Mouse (Mus musculus) MEL (cell line): Measurements from ENCODE around the gene Fgfr2.

Experiments
- CTCF ChIP-seq, 3 experiments: IDR thresholded peaks in 2 of 3; conservative IDR thresholded peaks in 1 of 3; 2 replicates each; pipeline ENCODE4 v1.5.1; 2011 to 2012; ENCODE audit warnings: low read length in 3 of 3, low read depth in 2 of 3, mild to moderate bottlenecking in 2 of 3, improper control_type of control experiment in 1 of 3, inconsistent platforms in 1 of 3, mixed read lengths in 1 of 3, moderate library complexity in 1 of 3; ENCODE audit not compliant: control insufficient read depth in 1 of 3, insufficient read depth in 1 of 3, poor library complexity in 1 of 3, severe bottlenecking in 1 of 3
- EP300 ChIP-seq, 2 experiments: IDR thresholded peaks; 2 replicates each; pipeline ENCODE4 v1.6.1; 2011; ENCODE audit warnings: improper control_type of control experiment in 2 of 2, low read length in 2 of 2, low read depth in 1 of 2, mild to moderate bottlenecking in 1 of 2
- GATA1 ChIP-seq: IDR thresholded peaks from 2 replicates; pipeline ENCODE4 v1.6.1; 2011; ENCODE audit warnings: low read depth, low read length, improper control_type of control experiment
- MAX ChIP-seq: IDR thresholded peaks from 2 replicates; pipeline ENCODE4 v1.6.1; 2011; ENCODE audit warnings: low read length, improper control_type of control experiment
- MEF2A ChIP-seq: IDR thresholded peaks from 2 replicates; pipeline ENCODE4 v1.6.1; 2014; ENCODE audit warnings: low read depth, mild to moderate bottlenecking, inconsistent platforms, low read length, improper control_type of control experiment; ENCODE audit not compliant: poor library complexity, insufficient replicate concordance, severe bottlenecking; ENCODE audit errors: extremely low read depth
- NRF1 ChIP-seq: IDR thresholded peaks from 2 replicates; pipeline ENCODE4 v1.6.1; 2014; ENCODE audit warnings: low read depth, mild to moderate bottlenecking, inconsistent platforms, low read length, improper control_type of control experiment, moderate library complexity; ENCODE audit not compliant: poor library complexity, insufficient read depth, severe bottlenecking
- POLR2A ChIP-seq, 2 experiments: IDR thresholded peaks; 2 replicates each; pipeline ENCODE4 v1.6.1; 2011 to 2012; ENCODE audit warnings: low read length in 2 of 2, mild to moderate bottlenecking in 2 of 2, control low read depth in 1 of 2, improper control_type of control experiment in 1 of 2, low read depth in 1 of 2, moderate library complexity in 1 of 2; ENCODE audit not compliant: control insufficient read depth in 1 of 2, insufficient read depth in 1 of 2, poor library complexity in 1 of 2
- POLR2AphosphoS5 ChIP-seq: IDR thresholded peaks from 2 replicates; pipeline ENCODE4 v1.6.1; 2012; ENCODE audit warnings: low read depth, borderline replicate concordance, mild to moderate bottlenecking, inconsistent platforms, low read length, moderate library complexity, mixed read lengths
- SIN3A ChIP-seq: IDR thresholded peaks from 2 replicates; pipeline ENCODE4 v1.6.1; 2012; ENCODE audit warnings: low read length, improper control_type of control experiment, inconsistent platforms
- ZKSCAN1 ChIP-seq: IDR thresholded peaks from 2 replicates; pipeline ENCODE4 v1.6.1; 2012; ENCODE audit warnings: low read depth, mild to moderate bottlenecking, inconsistent platforms, low read length, improper control_type of control experiment, moderate library complexity
- ZNF384 ChIP-seq: IDR thresholded peaks from 2 replicates; pipeline ENCODE4 v1.6.1; 2012; ENCODE audit warnings: low read depth, mild to moderate bottlenecking, inconsistent platforms, low read length, improper control_type of control experiment

- TF ChIP-seq MEF2A, result no peak
- no peak for TF ChIP-seq EP300 (IDR thresholded peaks at IDR 0.05; ENCODE audit: low read depth in 1 of 2, low read length in 2 of 2)
- no peak for TF ChIP-seq POLR2A (IDR thresholded peaks at IDR 0.05; ENCODE audit: control insufficient read depth in 1 of 2, insufficient read depth in 1 of 2, low read depth in 1 of 2, low read length in 2 of 2, poor library complexity in 1 of 2)
- no peak for TF ChIP-seq ZNF384
- no peak for TF ChIP-seq GATA1
- no peak for TF ChIP-seq CTCF (IDR thresholded peaks at IDR 0.05 in 2 of 3, conservative IDR thresholded peaks at IDR 0.05 in 1 of 3; ENCODE audit: control insufficient read depth in 1 of 3, insufficient read depth in 1 of 3, low read depth in 2 of 3, low read length in 3 of 3, poor library complexity in 1 of 3, severe bottlenecking in 1 of 3)
- TF ChIP-seq NRF1, result no peak
- no peak for TF ChIP-seq MAX
- TF ChIP-seq SIN3A, result no peak
- TF ChIP-seq POLR2AphosphoS5, result no peak
- no peak for TF ChIP-seq ZKSCAN1
These were observed 424.4 kb downstream of the Fgfr2 start for GRCm38 (mm10) chr7:132698737-132699136.
